Mouse (Mus musculus): ENCODE data around the gene Cinp.

- TF ChIP-seq EP300 (IDR thresholded peaks at IDR 0.05; ENCODE audit: insufficient read depth, low read depth, low read length) (no peak), CTCF (IDR thresholded peaks at IDR 0.05; ENCODE audit: low read depth, low read length) (no peak)
Observed at GRCm38 (mm10) chr12:110837850-110838249, 51.1 kb downstream of the Cinp start.

Data from ES-Bruce4 (cell line).